In genomic region chr15:96936705-96937346, GRCm38 (mm10) we compare ENCODE assay signal across 8 mouse cellular contexts.
DNase-seq lines count a peak whose midpoint lies in the region; ATAC-seq lines count a peak whose summit lies in the region.

No protein-coding gene starts in this region.

- no peaks in the 10 kb centered on the region for H3K27me3 ChIP-seq in hindbrain, embryonic 11.5 days (ENCODE audit: control insufficient read depth, insufficient read depth, low read length)
- no peaks in the 10 kb centered on the region; the same call in 1 of the 2 replicates for H3K27me3 ChIP-seq in lung, embryonic 16.5 days (ENCODE audit: control insufficient read depth, insufficient read depth, low read depth, low read length)

- peak; percentile 87 for ATAC-seq in hindbrain, embryonic 11.5 days (ENCODE audit: low FRiP score)
- peak; percentile 98 for ATAC-seq in lung, embryonic 16.5 days (ENCODE audit: low read depth)

- no peak overlapping the region for H3K27ac ChIP-seq in hindbrain, embryonic 11.5 days (ENCODE audit: low read depth, low read length)
- H3K27ac ChIP-seq in lung, embryonic 16.5 days (ENCODE audit: low read length): no peak overlapping the region

- no peaks in the 10 kb centered on the region for H3K4me1 ChIP-seq in hindbrain, embryonic 11.5 days (replicated peaks; ENCODE audit: control insufficient read depth, insufficient read depth, low read length)
- peaks cover 5% of the 10 kb centered on the region; the same call in 1 of the 2 replicates for H3K4me1 ChIP-seq in lung, embryonic 16.5 days (replicated peaks; ENCODE audit: control insufficient read depth, insufficient read depth, low read length)

- WGBS in hindbrain, embryonic 11.5 days: 7% methylated on average over 18 of the region's 18 CpGs
- WGBS in lung, embryonic 16.5 days: 2% methylated on average over 18 of the region's 18 CpGs

- H3K9ac ChIP-seq in hindbrain, embryonic 11.5 days (ENCODE audit: low read depth, low read length): 0 out of 2 replicates have a peak overlapping the region, but pooled peaks have one; percentile 27
- peak overlapping the region; percentile 57 for H3K9ac ChIP-seq in lung, embryonic 16.5 days (ENCODE audit: low read length)

- H3K9me3 ChIP-seq in hindbrain, embryonic 11.5 days (ENCODE audit: control insufficient read depth, low read length): no peaks in the 10 kb centered on the region
- H3K9me3 ChIP-seq in lung, embryonic 16.5 days (ENCODE audit: control insufficient read depth, low read length): no peaks in the 10 kb centered on the region

- peak overlapping the region; percentile 27; the same call in 1 of the 2 replicates for H3K4me2 ChIP-seq in hindbrain, embryonic 11.5 days (replicated peaks; ENCODE audit: low read depth, low read length)
- H3K4me2 ChIP-seq in lung, embryonic 16.5 days (ENCODE audit: low read depth, low read length): peak overlapping the region; percentile 53

- no peaks in the 10 kb centered on the region for H3K36me3 ChIP-seq in hindbrain, embryonic 11.5 days (ENCODE audit: control insufficient read depth, insufficient read depth, low read length)
- no peaks in the 10 kb centered on the region for H3K36me3 ChIP-seq in lung, embryonic 16.5 days (ENCODE audit: control insufficient read depth, insufficient read depth, low read length)

- H3K4me3 ChIP-seq in hindbrain, embryonic 11.5 days (ENCODE audit: low read depth, low read length): 0 out of 2 replicates have a peak overlapping the region, but pooled peaks have one; percentile 6
- peak overlapping the region; percentile 34 for H3K4me3 ChIP-seq in lung, embryonic 16.5 days (ENCODE audit: low read length)

- DNase-seq in Muller cell, postnatal 12 days (ENCODE audit: inconsistent ontology term): peak; percentile 85
- DNase-seq in cerebellum, adult 9-10 months: peak; percentile 87
- peak; percentile 80 to 98 for DNase-seq in frontal cortex, adult 2 months (ENCODE audit: extremely low spot score in 1 of 2, low spot score in 1 of 2)
- peak; percentile 95 for DNase-seq in hindbrain, embryonic 11.5 days (ENCODE audit: low spot score)
- peak; percentile 91 for DNase-seq in layer of hippocampus, adult 9-11 months
- DNase-seq in ovary, postnatal 14 days (ENCODE audit: low spot score): peak; percentile 92
- peak; percentile 68 to 90 for DNase-seq in thymus, postnatal 10 days (ENCODE audit: low spot score in 2 of 2)
